Mouse (Mus musculus) forebrain, postnatal 0 days (tissue): ENCODE results near the gene Ube2h. TPM values are rescaled to one million over a fixed set of nuclear protein-coding genes. Genes with fewer than 3 reads are reported as not detected.

Experiments
- ATAC-seq: fragments of 200-750 bp; cut with Nextera tagmentation; 2 replicates; pipeline ENCODE4 v1.8.0; 2017; ENCODE audit warnings: mild to moderate bottlenecking, moderate library complexity
- DNase-seq: peaks from one replicate; pipeline ENCODE4 v3.0.0-alpha.2; 2015
- H3K27ac ChIP-seq: fragments of 300-500 bp; sonication (generic); 2 replicates; pipeline ENCODE4 v1.5.1; 2014; ENCODE audit warnings: low read depth, mild to moderate bottlenecking, antibody characterized with exemption, low read length, moderate library complexity, mixed read lengths
- H3K27me3 ChIP-seq: fragments of 300-500 bp; sonication (generic); 2 replicates; pipeline ENCODE4 v1.6.1; 2014; ENCODE audit warnings: mild to moderate bottlenecking, low read length, mixed read lengths; ENCODE audit not compliant: insufficient read depth
- H3K36me3 ChIP-seq: fragments of 300-500 bp; sonication (generic); 2 replicates; pipeline ENCODE4 v1.6.1; 2014; ENCODE audit warnings: mild to moderate bottlenecking, moderate library complexity; ENCODE audit not compliant: insufficient read depth
- H3K4me1 ChIP-seq: fragments of 300-500 bp; sonication (generic); 2 replicates; pipeline ENCODE4 v1.6.1; 2014; ENCODE audit warnings: antibody characterized with exemption; ENCODE audit not compliant: insufficient read depth
- H3K4me2 ChIP-seq: fragments of 300-500 bp; sonication (generic); 2 replicates; pipeline ENCODE4 v1.6.1; 2014; ENCODE audit warnings: low read depth, mild to moderate bottlenecking, moderate library complexity
- H3K4me3 ChIP-seq: fragments of 300-500 bp; sonication (generic); 2 replicates; pipeline ENCODE4 v1.5.1; 2014; ENCODE audit warnings: low read depth, low read length, mixed read lengths
- H3K9ac ChIP-seq: fragments of 300-500 bp; sonication (generic); 2 replicates; pipeline ENCODE4 v1.6.1; 2014; ENCODE audit warnings: mild to moderate bottlenecking
- H3K9me3 ChIP-seq: fragments of 300-500 bp; sonication (generic); 2 replicates; pipeline ENCODE4 v1.6.1; 2016; ENCODE audit warnings: low read length
- CTCF ChIP-seq: sonication (generic); IDR thresholded peaks from 2 replicates; pipeline ENCODE4 v1.5.1; 2016; ENCODE audit warnings: antibody characterized with exemption, control low read depth, low read depth
- WGBS: fragments of 180-500 bp; shearing (Covaris S2); extraction: QIAGEN DNeasy Blood & Tissue Kit; methylation state at CpG from one replicate; pipeline ENCODE4 v1.1.7; 2014; 5-methylcytosine and 5-hydroxymethylcytosine counted together
- polyA plus RNA-seq: library from polyadenylated mRNA; unstranded; fragments of >200 nt; fragmentation: Nextera tagmentation; extraction: Ambion mirVana; gene quantifications from 2 replicates; pipeline ENCODE4 v1.2.1, GENCODE M21; 2015
- total RNA-seq: library from RNA; depleted of rRNA; stranded (reverse); fragments of >200 nt; gene quantifications from 2 replicates; pipeline ENCODE4 v1.2.3, GENCODE M21; 2014

Ube2h gene
- total and polyA plus RNA-seq, 2 experiments from 2014 or later, result 37.7 to 42.7 TPM

DNA sequence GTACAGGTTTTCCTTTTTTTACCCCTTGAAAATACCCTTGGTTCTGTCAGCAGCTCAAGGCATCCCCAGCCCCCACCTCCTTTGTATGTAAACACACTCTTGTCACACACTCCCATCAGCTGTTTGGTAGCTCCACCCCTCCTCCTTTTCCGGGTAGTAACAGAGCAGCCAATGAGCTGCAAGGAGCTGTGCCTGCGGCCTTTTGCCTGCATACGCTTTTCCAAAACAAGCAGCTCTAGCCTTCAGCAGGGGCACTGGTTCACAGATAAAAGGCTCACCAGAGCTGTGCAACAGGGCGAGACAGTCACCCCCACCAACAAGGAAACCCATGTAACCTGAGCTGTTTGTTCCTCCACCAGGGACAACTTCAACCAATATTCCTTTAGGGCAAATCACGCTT, 4.0 kb downstream of the Ube2h start:
- WGBS, result 1% methylated on average over 5 of the region's 5 CpGs

GRCm38 (mm10) chr6:30299683-30300082, 4.7 kb downstream of the Ube2h start:
- no peak for ATAC-seq
- TF ChIP-seq CTCF, result no peak
- Histone ChIP-seq H3K36me3 (peaks cover 18% of the 10 kb centered on the region; the same call in 1 of the 2 replicates), H3K27ac (no peak overlapping the region), H3K27me3 (no peaks in the 10 kb centered on the region), H3K9ac (no peak overlapping the region), H3K4me1 (peaks cover 5% of the 10 kb centered on the region; the same call in 1 of the 2 replicates), H3K9me3 (no peaks in the 10 kb centered on the region), H3K4me2 (peak overlapping the region; percentile 74; the same call in 1 of the 2 replicates), H3K4me3 (no peak overlapping the region)
- no peak for DNase-seq
- WGBS, result 80% methylated on average over 5 of the region's 5 CpGs

More for the DNA sequence above, 4.0 kb downstream of the Ube2h start:
- ATAC-seq, result peak; percentile 62
- Histone ChIP-seq H3K9me3 (no peaks in the 10 kb centered on the region), H3K4me2 (peak overlapping the region; percentile 74), H3K4me1 (peaks cover 5% of the 10 kb centered on the region; the same call in 1 of the 2 replicates), H3K36me3 (peaks cover 18% of the 10 kb centered on the region; the same call in 1 of the 2 replicates), H3K27me3 (no peaks in the 10 kb centered on the region), H3K4me3 (peak overlapping the region; percentile 73), H3K9ac (peak overlapping the region; percentile 47; the same call in 1 of the 2 replicates), H3K27ac (peak overlapping the region; percentile 70)
- TF ChIP-seq CTCF, result no peak
- DNase-seq, result peak; percentile 81

DNA sequence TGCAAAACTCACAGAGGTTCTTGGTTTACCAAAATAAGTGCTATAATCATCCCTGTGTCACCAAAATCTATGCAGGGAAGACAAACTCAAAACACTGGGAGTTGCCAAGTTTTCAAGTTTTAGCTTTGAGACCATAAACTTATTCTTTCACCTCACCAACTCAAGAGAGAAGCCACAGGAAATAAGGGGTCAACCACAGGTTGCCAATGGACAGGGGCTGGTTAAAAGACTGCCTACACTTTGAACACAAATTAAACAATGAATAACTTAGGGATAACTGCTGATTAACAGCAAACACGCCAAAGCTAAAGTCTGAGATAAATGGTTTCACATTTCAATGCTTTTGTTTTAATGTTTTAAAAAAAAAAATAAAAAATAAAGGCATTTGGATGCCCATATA, 5.2 kb downstream of the Ube2h start:
- H3K9ac ChIP-seq, result no peak overlapping the region
- no peak for TF ChIP-seq CTCF
- ATAC-seq (no peak), DNase-seq (no peak)
- peaks cover 5% of the 10 kb centered on the region; the same call in 1 of the 2 replicates for H3K4me1 ChIP-seq
- no peak overlapping the region for H3K4me2 ChIP-seq
- no peaks in the 10 kb centered on the region for H3K27me3 ChIP-seq
- WGBS, result 82% methylated on average over 1 of the region's 1 CpGs
- peaks cover 18% of the 10 kb centered on the region; the same call in 1 of the 2 replicates for H3K36me3 ChIP-seq
- H3K9me3 ChIP-seq, result no peaks in the 10 kb centered on the region
- no peak overlapping the region for H3K4me3 ChIP-seq
- no peak overlapping the region for H3K27ac ChIP-seq

DNA sequence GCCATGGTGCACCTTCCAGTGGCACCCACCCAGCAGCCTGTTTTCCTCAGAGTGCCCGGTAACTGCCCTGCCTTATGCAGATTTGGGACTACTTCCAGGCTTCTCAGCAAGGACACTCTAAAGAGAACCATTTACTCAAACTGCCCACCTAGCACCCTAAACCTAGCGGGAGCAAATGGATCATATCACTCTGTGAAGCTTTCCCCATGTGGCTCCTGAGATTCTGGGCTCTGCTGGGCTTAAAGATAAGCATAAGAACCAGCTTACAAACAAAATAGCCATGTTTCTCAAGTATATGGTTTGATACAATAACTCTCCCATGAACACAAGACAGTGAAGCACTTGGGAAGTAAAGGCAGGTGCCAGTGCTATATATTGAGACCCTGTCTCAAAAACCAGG, 11.8 kb downstream of the Ube2h start:
- no peak overlapping the region for H3K4me2 ChIP-seq
- H3K27me3 ChIP-seq, result no peaks in the 10 kb centered on the region
- WGBS, result 86% methylated on average over 2 of the region's 2 CpGs
- no peak for ATAC-seq
- TF ChIP-seq CTCF, result no peak
- H3K4me3 ChIP-seq, result no peak overlapping the region
- no peak for DNase-seq
- no peak overlapping the region for H3K9ac ChIP-seq
- H3K4me1 ChIP-seq, result no peaks in the 10 kb centered on the region
- no peak overlapping the region for H3K27ac ChIP-seq
- H3K36me3 ChIP-seq, result peaks cover 13% of the 10 kb centered on the region; the same call in 1 of the 2 replicates
- no peaks in the 10 kb centered on the region for H3K9me3 ChIP-seq

DNA sequence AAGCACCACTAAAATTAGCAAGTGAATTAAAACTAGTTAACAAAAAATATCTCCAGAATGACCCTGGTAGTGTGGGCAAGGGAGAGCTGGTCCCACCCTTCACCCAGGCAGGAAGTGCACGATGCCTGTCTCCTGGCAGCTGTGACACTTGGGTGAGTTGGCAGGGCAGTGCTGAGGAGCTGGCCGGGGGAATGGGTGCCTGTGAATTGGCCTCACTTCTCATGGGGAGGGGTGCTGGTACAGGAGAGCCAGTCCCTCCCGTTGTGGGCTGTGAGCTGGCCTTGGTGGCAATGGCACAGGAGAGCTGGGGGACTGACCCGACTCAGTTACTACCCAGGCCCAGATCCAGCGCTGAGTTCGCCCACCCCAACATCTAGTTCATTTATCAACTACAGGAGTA, 16.4 kb downstream of the Ube2h start:
- no peak for DNase-seq
- no peak for TF ChIP-seq CTCF
- Histone ChIP-seq H3K4me2 (no peak overlapping the region), H3K4me3 (no peak overlapping the region), H3K36me3 (peaks cover 6% of the 10 kb centered on the region), H3K27me3 (no peaks in the 10 kb centered on the region), H3K9me3 (no peaks in the 10 kb centered on the region), H3K27ac (no peak overlapping the region), H3K4me1 (no peaks in the 10 kb centered on the region), H3K9ac (no peak overlapping the region)
- ATAC-seq, result no peak
- WGBS, result 84% methylated on average over 6 of the region's 6 CpGs

DNA sequence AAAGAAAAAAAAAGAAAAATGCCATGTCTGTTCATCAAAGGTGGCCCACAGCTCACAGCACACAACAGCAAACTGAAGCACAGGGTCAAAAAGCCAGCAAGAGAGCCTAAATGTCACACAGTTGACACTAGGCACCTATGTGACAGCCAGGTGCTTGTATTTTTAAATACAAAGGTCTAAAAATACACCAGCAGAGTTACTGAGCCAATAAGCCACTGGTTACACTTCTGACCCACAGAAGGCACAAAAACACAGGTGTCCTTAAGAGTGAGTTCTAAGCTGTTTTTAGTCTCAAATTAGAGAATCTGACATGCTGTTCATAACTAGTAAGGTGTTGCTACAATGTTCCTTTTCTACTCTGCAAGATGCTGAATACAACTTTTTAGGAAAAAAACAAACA, 17.7 kb downstream of the Ube2h start:
- DNase-seq, result no peak
- Histone ChIP-seq H3K36me3 (peaks cover 6% of the 10 kb centered on the region), H3K4me3 (no peak overlapping the region), H3K4me1 (no peaks in the 10 kb centered on the region), H3K4me2 (no peak overlapping the region), H3K27ac (no peak overlapping the region), H3K9me3 (no peaks in the 10 kb centered on the region), H3K27me3 (no peaks in the 10 kb centered on the region), H3K9ac (no peak overlapping the region)
- ATAC-seq, result no peak
- TF ChIP-seq CTCF, result no peak

GRCm38 (mm10) chr6:30284177-30284576, 20.2 kb downstream of the Ube2h start:
- Histone ChIP-seq H3K27me3 (no peaks in the 10 kb centered on the region), H3K4me3 (no peak overlapping the region), H3K9me3 (no peaks in the 10 kb centered on the region), H3K4me2 (no peak overlapping the region), H3K4me1 (no peaks in the 10 kb centered on the region), H3K9ac (no peak overlapping the region), H3K27ac (no peak overlapping the region), H3K36me3 (peaks cover 12% of the 10 kb centered on the region)
- no peak for TF ChIP-seq CTCF
- no peak for ATAC-seq
- DNase-seq, result no peak
